Mouse (Mus musculus) liver, adult 2 months (tissue): Measurements from ENCODE around the gene 1700102P08Rik. TPM values are rescaled to one million over a fixed set of nuclear protein-coding genes. Genes with fewer than 3 reads are reported as not detected.

Source experiments
- DNase-seq: peaks from one replicate; pipeline ENCODE4 v3.0.0-alpha.2; 2011; ENCODE audit warnings: low read depth, low spot score; ENCODE audit errors: extremely low read depth
- H3K27ac ChIP-seq: fragments of 200-500 bp; replicated peaks from 2 replicates; pipeline ENCODE4 v1.5.1; 2012; ENCODE audit warnings: low read depth, mild to moderate bottlenecking, control low read depth, inconsistent platforms, low read length; ENCODE audit not compliant: insufficient read depth
- H3K27me3 ChIP-seq: fragments of 200-500 bp; 2 replicates; pipeline ENCODE4 v1.6.1; 2012; ENCODE audit warnings: mild to moderate bottlenecking, moderate library complexity, low read length, inconsistent platforms; ENCODE audit not compliant: control insufficient read depth, insufficient read depth
- H3K36me3 ChIP-seq: fragments of 200-500 bp; 2 replicates; pipeline ENCODE4 v1.6.1; 2012; ENCODE audit warnings: low read length, inconsistent platforms; ENCODE audit not compliant: control insufficient read depth, insufficient read depth
- H3K4me1 ChIP-seq: fragments of 200-500 bp; 2 replicates; pipeline ENCODE4 v1.6.1; 2011; ENCODE audit warnings: low read length; ENCODE audit not compliant: control insufficient read depth, insufficient read depth
- H3K4me3 ChIP-seq: fragments of 200-500 bp; 2 replicates; pipeline ENCODE4 v1.5.1; 2011; ENCODE audit warnings: low read depth, mild to moderate bottlenecking, control low read depth, low read length, moderate library complexity; ENCODE audit not compliant: insufficient read depth
- H3K79me2 ChIP-seq: fragments of 200-500 bp; 2 replicates; pipeline ENCODE4 v1.6.1; 2012; ENCODE audit warnings: inconsistent platforms, mild to moderate bottlenecking, low read length, moderate library complexity; ENCODE audit not compliant: control insufficient read depth, insufficient read depth
- H3K9ac ChIP-seq: fragments of 200-500 bp; 2 replicates; pipeline ENCODE4 v1.6.1; 2012; ENCODE audit warnings: low read depth, mild to moderate bottlenecking, control low read depth, inconsistent platforms, low read length
- CTCF ChIP-seq: fragments of 200-500 bp; IDR thresholded peaks from 2 replicates; pipeline ENCODE4 v1.5.1; 2011; ENCODE audit warnings: low read depth, low read length, control low read depth
- POLR2A ChIP-seq: fragments of 200-500 bp; IDR thresholded peaks from 2 replicates; pipeline ENCODE4 v1.6.1; 2011; ENCODE audit warnings: low read length, control low read depth; ENCODE audit not compliant: insufficient read depth; ENCODE audit errors: extremely low read depth
- WGBS: fragments of 180-500 bp; shearing (Covaris S2); methylation state at CpG from one replicate; pipeline ENCODE4 v1.1.7; 2018; 5-methylcytosine and 5-hydroxymethylcytosine counted together
- polyA plus RNA-seq: library from polyadenylated mRNA; depleted of rRNA; stranded (reverse); fragments of >200 nt; gene quantifications from 2 replicates; pipeline ENCODE4 v1.2.3, GENCODE M21; 2012; rRNA removed
- total RNA-seq: library from RNA; depleted of rRNA; stranded (reverse); fragments of >200 nt; gene quantifications from 2 replicates; pipeline ENCODE4 v1.2.3, GENCODE M21; 2014; rRNA removed

1700102P08Rik gene
- total and polyA plus RNA-seq, 2 experiments: not detected

DNA sequence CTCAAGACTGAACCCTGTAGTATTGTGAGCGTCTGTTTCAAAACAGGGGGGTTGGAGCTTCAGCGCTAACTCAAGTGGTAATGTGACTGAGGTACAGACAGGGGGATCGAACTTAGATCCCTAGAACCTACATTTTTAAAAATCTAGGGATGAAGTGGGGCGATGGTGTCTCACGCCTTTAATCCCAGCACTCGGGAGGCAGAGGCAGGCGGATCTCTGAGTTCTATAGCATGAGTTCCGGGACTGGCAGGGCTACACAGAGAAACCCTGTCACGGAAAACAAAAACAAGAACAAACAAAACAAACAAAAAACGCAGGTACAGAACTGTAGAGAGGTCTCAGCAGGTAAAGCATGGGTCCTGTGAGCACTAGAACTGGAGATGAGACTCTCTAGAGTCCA, 64.3 kb downstream of the 1700102P08Rik start:
- DNase-seq: no peak
- WGBS: 93% methylated on average over 10 of the region's 10 CpGs
- TF ChIP-seq POLR2A: no peak
- TF ChIP-seq CTCF: no peak
- H3K4me1 ChIP-seq: peaks cover 7% of the 10 kb centered on the region
- peaks cover 5% of the 10 kb centered on the region; the same call in 1 of the 2 replicates for H3K79me2 ChIP-seq
- no peak overlapping the region for H3K9ac ChIP-seq
- H3K27ac ChIP-seq: no peak overlapping the region
- H3K36me3 ChIP-seq: no peaks in the 10 kb centered on the region
- H3K27me3 ChIP-seq: no peaks in the 10 kb centered on the region
- no peak overlapping the region for H3K4me3 ChIP-seq

DNA sequence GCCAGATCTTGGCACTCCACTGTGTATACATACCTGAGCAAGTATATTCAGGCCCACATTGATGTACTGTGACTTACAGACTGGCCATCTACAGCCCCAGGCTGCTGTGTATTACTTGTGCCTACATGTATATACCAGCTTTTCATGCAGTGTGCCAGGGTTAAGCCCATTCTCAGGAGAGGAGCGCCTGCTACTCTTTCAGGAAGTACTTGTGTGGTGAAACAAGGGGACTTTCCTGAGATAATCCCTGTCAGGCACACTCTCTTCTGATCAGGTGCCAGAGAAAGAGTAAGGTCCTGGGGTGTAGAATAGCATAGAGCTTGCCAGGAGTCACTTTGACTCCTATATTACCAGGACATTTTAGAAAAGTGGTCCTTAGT, 67.3 kb downstream of the 1700102P08Rik start:
- Histone ChIP-seq H3K36me3 (peaks cover 4% of the 10 kb centered on the region), H3K27me3 (no peaks in the 10 kb centered on the region), H3K79me2 (peaks cover 5% of the 10 kb centered on the region; the same call in 1 of the 2 replicates), H3K4me3 (peak overlapping the region; percentile 77; the same call in 1 of the 2 replicates), H3K27ac (0 out of 2 replicates have a peak overlapping the region, but pooled peaks have one; percentile 38), H3K9ac (no peak overlapping the region), H3K4me1 (peaks cover 7% of the 10 kb centered on the region)
- WGBS: 63% methylated on average over 1 of the region's 1 CpGs
- TF ChIP-seq POLR2A (no peak), CTCF (no peak)
- no peak for DNase-seq

Other genes starting within 250 kb of the 1700102P08Rik start
- gene Bsn, start 202.4 kb upstream of the 1700102P08Rik start, total RNA-seq: under 0.01 TPM in 2 replicates
- gene Bsn, start 202.4 kb upstream of the 1700102P08Rik start, polyA plus RNA-seq: under 0.01 TPM in 1 of 2 replicates, not detected in the other
- gene Dag1, start 128.8 kb upstream of the 1700102P08Rik start, total RNA-seq: 20.7 and 28.8 TPM in 2 replicates
- gene Dag1, start 128.8 kb upstream of the 1700102P08Rik start, polyA plus RNA-seq: 24.9 and 29.9 TPM in 2 replicates
- gene Nicn1, start 102.4 kb upstream of the 1700102P08Rik start, total RNA-seq: 5.8 and 9.0 TPM in 2 replicates
- 15.9 and 21.2 TPM in 2 replicates for gene Nicn1, start 102.4 kb upstream of the 1700102P08Rik start, polyA plus RNA-seq
- 65.5 and 66.6 TPM in 2 replicates for gene Amt, start 96.0 kb upstream of the 1700102P08Rik start, total RNA-seq
- gene Amt, start 96.0 kb upstream of the 1700102P08Rik start, polyA plus RNA-seq: 45.8 and 54.5 TPM in 2 replicates
- 123 TPM in 2 replicates for gene Rhoa, start 86.7 kb upstream of the 1700102P08Rik start, total RNA-seq
- gene Rhoa, start 86.7 kb upstream of the 1700102P08Rik start, polyA plus RNA-seq: 64.7 and 82.8 TPM in 2 replicates
- gene Tcta, start 86.6 kb upstream of the 1700102P08Rik start, total RNA-seq: 17.7 and 17.9 TPM in 2 replicates
- 35.2 and 41.2 TPM in 2 replicates for gene Tcta, start 86.6 kb upstream of the 1700102P08Rik start, polyA plus RNA-seq
- gene Gpx1, start 53.9 kb upstream of the 1700102P08Rik start, total RNA-seq: 5,129 and 5,348 TPM in 2 replicates
- 8,357 and 9,405 TPM in 2 replicates for gene Gpx1, start 53.9 kb upstream of the 1700102P08Rik start, polyA plus RNA-seq
- gene Usp4, start 45.0 kb upstream of the 1700102P08Rik start, total RNA-seq: 62.0 and 63.8 TPM in 2 replicates
- 63.3 and 65.2 TPM in 2 replicates for gene Usp4, start 45.0 kb upstream of the 1700102P08Rik start, polyA plus RNA-seq
- gene Ccdc36, start 35.7 kb downstream of the 1700102P08Rik start, total RNA-seq: not detected in 2 replicates
- gene Ccdc36, start 35.7 kb downstream of the 1700102P08Rik start, polyA plus RNA-seq: not detected in 2 replicates
- not detected in 2 replicates for gene BC048562, start 43.7 kb downstream of the 1700102P08Rik start, total RNA-seq
- gene BC048562, start 43.7 kb downstream of the 1700102P08Rik start, polyA plus RNA-seq: not detected in 2 replicates
- 5.6 and 6.4 TPM in 2 replicates for gene Ccdc71, start 67.7 kb downstream of the 1700102P08Rik start, total RNA-seq
- 13.2 and 15.7 TPM in 2 replicates for gene Ccdc71, start 67.7 kb downstream of the 1700102P08Rik start, polyA plus RNA-seq
- 8.7 and 10.1 TPM in 2 replicates for gene Klhdc8b, start 68.8 kb downstream of the 1700102P08Rik start, total RNA-seq
- 13.2 and 25.6 TPM in 2 replicates for gene Klhdc8b, start 68.8 kb downstream of the 1700102P08Rik start, polyA plus RNA-seq
- 4.0 and 4.8 TPM in 2 replicates for gene Lamb2, start 86.9 kb downstream of the 1700102P08Rik start, total RNA-seq
- gene Lamb2, start 86.9 kb downstream of the 1700102P08Rik start, polyA plus RNA-seq: 2.7 and 5.0 TPM in 2 replicates
- gene Usp19, start 97.8 kb downstream of the 1700102P08Rik start, total RNA-seq: 24.3 and 34.1 TPM in 2 replicates
- gene Usp19, start 97.8 kb downstream of the 1700102P08Rik start, polyA plus RNA-seq: 51.7 and 80.5 TPM in 2 replicates
- 69.6 and 70.6 TPM in 2 replicates for gene Qars, start 114.9 kb downstream of the 1700102P08Rik start, total RNA-seq
- gene Qars, start 114.9 kb downstream of the 1700102P08Rik start, polyA plus RNA-seq: 90.2 and 99.4 TPM in 2 replicates
- 43.0 and 52.7 TPM in 2 replicates for gene Qrich1, start 124.0 kb downstream of the 1700102P08Rik start, total RNA-seq
- gene Qrich1, start 124.0 kb downstream of the 1700102P08Rik start, polyA plus RNA-seq: 50.7 and 54.9 TPM in 2 replicates
- gene Impdh2, start 167.5 kb downstream of the 1700102P08Rik start, total RNA-seq: 33.6 and 39.3 TPM in 2 replicates
- 62.5 and 72.8 TPM in 2 replicates for gene Impdh2, start 167.5 kb downstream of the 1700102P08Rik start, polyA plus RNA-seq
- 12.0 and 13.4 TPM in 2 replicates for gene Ndufaf3, start 174.6 kb downstream of the 1700102P08Rik start, total RNA-seq
- 29.0 and 31.3 TPM in 2 replicates for gene Ndufaf3, start 174.6 kb downstream of the 1700102P08Rik start, polyA plus RNA-seq
- 32.8 and 35.2 TPM in 2 replicates for gene Dalrd3, start 177.1 kb downstream of the 1700102P08Rik start, total RNA-seq
- 104 and 130 TPM in 2 replicates for gene Dalrd3, start 177.1 kb downstream of the 1700102P08Rik start, polyA plus RNA-seq
- 6.4 and 8.1 TPM in 2 replicates for gene Wdr6, start 185.9 kb downstream of the 1700102P08Rik start, total RNA-seq
- 8.4 and 14.8 TPM in 2 replicates for gene Wdr6, start 185.9 kb downstream of the 1700102P08Rik start, polyA plus RNA-seq
- 0.09 and 0.13 TPM in 2 replicates for gene P4htm, start 204.9 kb downstream of the 1700102P08Rik start, total RNA-seq
- gene P4htm, start 204.9 kb downstream of the 1700102P08Rik start, polyA plus RNA-seq: 0.46 and 0.67 TPM in 2 replicates